Mouse (Mus musculus) sigmoid colon, adult 10 weeks (tissue): ENCODE data around the gene Spns3. TPM values are rescaled to one million over a fixed set of nuclear protein-coding genes. Genes with fewer than 3 reads are reported as not detected.

Experiments used
- polyA plus RNA-seq: library from polyadenylated mRNA; stranded (reverse); fragments of 350-450 nt; fragmentation: Illumina TruSeq; extraction: RNeasy Lipid Tissue Mini Kit (QIAGEN cat#74804); gene quantifications from one replicate; pipeline ENCODE4 v1.2.3, GENCODE M21; 2014; ENCODE audit warnings: low read depth, low replicate concordance

Spns3 gene
- polyA plus RNA-seq: not detected

GRCm38 (mm10) chr11:72550134-72550988 is at the start of gene Spns3:
TSS of gene Spns3 (minus strand) at chr11:72550506.

GRCm38 (mm10) chr11:72489881-72490301 is 60.4 kb downstream of the Spns3 start, which contains the start of gene Spns2:
TSS of gene Spns2 (minus strand) at chr11:72489904.

Other genes starting within 250 kb of the Spns3 start
- 48.8 TPM for gene Xaf1, start 248.9 kb downstream of the Spns3 start, polyA plus RNA-seq
- not detected for gene Fbxo39, start 236.1 kb downstream of the Spns3 start, polyA plus RNA-seq
- gene Tekt1, start 188.1 kb downstream of the Spns3 start, polyA plus RNA-seq: not detected
- gene Smtnl2, start 138.8 kb downstream of the Spns3 start, polyA plus RNA-seq: 0.57 TPM
- gene Ggt6, start 115.0 kb downstream of the Spns3 start, polyA plus RNA-seq: 1.6 TPM
- gene Mybbp1a, start 109.2 kb downstream of the Spns3 start, polyA plus RNA-seq: 14.2 TPM
- 0.66 TPM for gene Spns2, start 60.6 kb downstream of the Spns3 start, polyA plus RNA-seq
- gene Ube2g1, start 56.8 kb upstream of the Spns3 start, polyA plus RNA-seq: 149 TPM
- 57.7 TPM for gene Ankfy1, start 139.5 kb upstream of the Spns3 start, polyA plus RNA-seq
- 10.1 TPM for gene Cyb5d2, start 245.6 kb upstream of the Spns3 start, polyA plus RNA-seq
- gene Zzef1, start 245.7 kb upstream of the Spns3 start, polyA plus RNA-seq: 35.0 TPM